Mouse (Mus musculus) CH12.LX (cell line): ENCODE measurements around the gene 4930555G01Rik.
"Not testable (repeated sequence)": the region's sequence is repeated elsewhere in the genome, so short reads cannot be mapped to it uniquely, and the experiment has no call there.

Experiments used
- CHD2 ChIP-seq: IDR thresholded peaks from 2 replicates; pipeline ENCODE4 v1.6.1; 2011; ENCODE audit warnings: low read length, improper control_type of control experiment
- CTCF ChIP-seq, 2 experiments: IDR thresholded peaks in 1 of 2; conservative IDR thresholded peaks in 1 of 2; 2 replicates each; pipeline ENCODE4 v1.5.1; 2011 to 2012; ENCODE audit warnings: low read depth in 2 of 2, low read length in 2 of 2, improper control_type of control experiment in 1 of 2, inconsistent platforms in 1 of 2, mild to moderate bottlenecking in 1 of 2, moderate library complexity in 1 of 2
- ETS1 ChIP-seq: conservative IDR thresholded peaks from 2 replicates; pipeline ENCODE4 v1.6.1; 2012; ENCODE audit warnings: low read depth, mild to moderate bottlenecking, inconsistent platforms, low read length, improper control_type of control experiment, moderate library complexity
- JUND ChIP-seq: conservative IDR thresholded peaks from 2 replicates; pipeline ENCODE4 v1.6.1; 2011; ENCODE audit warnings: low read depth, low read length, improper control_type of control experiment
- POLR2A ChIP-seq: IDR thresholded peaks from 2 replicates; pipeline ENCODE4 v1.6.1; 2011; ENCODE audit warnings: low read depth, mild to moderate bottlenecking, improper control_type of control experiment, low read length
- POLR2AphosphoS2 ChIP-seq: IDR thresholded peaks from 2 replicates; pipeline ENCODE4 v1.6.1; 2011; ENCODE audit warnings: low read depth, low read length, improper control_type of control experiment
- RCOR1 ChIP-seq: conservative IDR thresholded peaks from 2 replicates; pipeline ENCODE4 v1.6.1; 2012; ENCODE audit warnings: low read depth, mild to moderate bottlenecking, inconsistent platforms, low read length, improper control_type of control experiment
- TBP ChIP-seq: conservative IDR thresholded peaks from 2 replicates; pipeline ENCODE4 v1.6.1; 2011; ENCODE audit warnings: low read depth, low read length, improper control_type of control experiment
- TCF12 ChIP-seq: IDR thresholded peaks from 2 replicates; pipeline ENCODE4 v1.6.1; 2014; ENCODE audit warnings: low read depth, mild to moderate bottlenecking, inconsistent platforms, low read length, improper control_type of control experiment
- UBTF ChIP-seq: IDR thresholded peaks from 2 replicates; pipeline ENCODE4 v1.6.1; 2012; ENCODE audit warnings: low read depth, mild to moderate bottlenecking, inconsistent platforms, low read length, improper control_type of control experiment, moderate library complexity
- USF2 ChIP-seq: conservative IDR thresholded peaks from 2 replicates; pipeline ENCODE4 v1.6.1; 2011; ENCODE audit warnings: low read depth, low read length, improper control_type of control experiment

GRCm38 (mm10) chr14:5050329-5050728, at the start of gene 4930555G01Rik:
- TF ChIP-seq POLR2A; CTCF (conservative IDR thresholded peaks at IDR 0.05 in 1 of 2, IDR thresholded peaks at IDR 0.05 in 1 of 2; ENCODE audit: low read depth in 2 of 2, low read length in 2 of 2); UBTF; USF2; POLR2AphosphoS2; TCF12; RCOR1; ETS1; JUND; CHD2; TBP: not testable (repeated sequence)
